Mouse (Mus musculus): ENCODE results near the gene Atp2b4. TPM values are rescaled to one million over a fixed set of nuclear protein-coding genes. Genes with fewer than 3 reads are reported as not detected.
A peak's percentile ranks its signal among the peaks of the same experiment; 100 is the strongest.

Gene Atp2b4
- polyA plus RNA-seq, 1 experiment from 2014 or later: 8.5 TPM

- no peaks in the 10 kb centered on the region for H3K36me3 ChIP-seq
- H3K4me2 ChIP-seq: no peak overlapping the region
- no peak overlapping the region for H3K4me3 ChIP-seq (replicated peaks)
- H3K9ac ChIP-seq: no peak overlapping the region
- 0 out of 2 replicates have a peak, but pooled peaks cover 15% of the 10 kb centered on the region for H3K27me3 ChIP-seq
- 84% methylated on average over 6 of the region's 6 CpGs for WGBS
- no peak for ATAC-seq (replicated peaks; ENCODE audit: low FRiP score)
- H3K4me1 ChIP-seq: peaks cover 31% of the 10 kb centered on the region
- H3K9me3 ChIP-seq (replicated peaks): no peaks in the 10 kb centered on the region
- H3K27ac ChIP-seq: no peak overlapping the region
These were observed 59.7 kb downstream of the Atp2b4 start for GRCm38 (mm10) chr1:133741171-133741570.

DNA sequence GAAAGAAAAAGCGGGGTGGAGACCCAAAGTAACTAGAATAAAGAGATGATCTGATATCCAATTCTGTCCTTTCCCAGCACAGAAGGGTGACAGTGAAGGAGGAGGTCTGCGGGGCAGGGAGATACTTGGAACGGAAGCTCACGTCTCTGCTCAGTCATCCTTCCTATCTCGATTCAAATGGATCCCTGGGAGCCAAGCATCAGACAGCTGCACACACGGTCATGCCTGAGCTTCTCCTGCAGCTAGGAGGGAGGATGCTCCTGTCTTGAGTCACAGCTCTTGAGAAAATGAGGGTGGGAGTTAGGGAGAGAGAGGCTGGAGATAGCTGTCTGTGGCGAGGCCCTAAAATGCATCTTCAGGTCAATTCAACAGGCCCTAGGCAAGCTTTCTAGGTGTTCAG lies 64.2 kb downstream of the Atp2b4 start:
- ATAC-seq (replicated peaks; ENCODE audit: low FRiP score): no peak; the same call in 1 of the 2 replicates
- H3K27ac ChIP-seq: no peak overlapping the region
- H3K9ac ChIP-seq: no peak overlapping the region
- H3K36me3 ChIP-seq: peaks cover 1% of the 10 kb centered on the region; the same call in 1 of the 2 replicates
- 61% methylated on average over 7 of the region's 7 CpGs for WGBS
- H3K4me2 ChIP-seq: no peak overlapping the region
- peaks cover 15% of the 10 kb centered on the region for H3K27me3 ChIP-seq
- peaks cover 34% of the 10 kb centered on the region for H3K4me1 ChIP-seq
- H3K4me3 ChIP-seq (replicated peaks): no peak overlapping the region
- no peaks in the 10 kb centered on the region for H3K9me3 ChIP-seq (replicated peaks)

DNA sequence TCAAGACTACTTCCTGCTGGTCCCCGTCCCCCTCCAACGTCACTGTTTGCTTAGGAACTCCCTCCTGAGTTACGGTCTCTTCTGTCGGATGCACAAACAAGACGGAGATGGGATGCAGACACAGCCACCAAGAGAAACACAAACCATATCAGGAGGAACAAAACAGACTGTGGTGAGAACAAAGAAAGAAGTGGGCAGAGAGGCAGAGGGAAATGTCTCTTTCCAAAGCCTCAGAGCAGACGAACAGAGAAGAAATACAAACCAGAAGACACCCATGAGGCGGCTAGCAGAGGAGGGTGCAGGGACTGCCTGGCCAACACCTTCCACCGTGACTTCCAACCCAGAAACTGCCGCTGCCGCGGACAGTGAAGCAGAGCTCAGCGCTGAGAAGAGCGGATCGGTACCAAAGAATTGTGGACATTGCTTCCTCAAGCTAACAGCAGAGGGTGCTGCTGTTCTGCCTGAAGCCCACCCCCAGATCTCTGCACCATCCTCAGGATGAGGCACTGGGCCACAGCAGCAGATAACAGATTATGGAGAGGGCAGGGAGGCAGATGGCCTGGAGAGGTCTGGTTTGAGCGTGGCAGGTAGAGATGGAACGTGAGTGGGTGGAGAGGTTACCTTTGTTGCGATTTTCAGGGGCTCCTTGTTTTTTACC lies 64.7 kb downstream of the Atp2b4 start:
- Histone ChIP-seq H3K4me1 (peaks cover 29% of the 10 kb centered on the region), H3K36me3 (peaks cover 6% of the 10 kb centered on the region; the same call in 1 of the 2 replicates), H3K27me3 (peaks cover 11% of the 10 kb centered on the region), H3K4me3 (replicated peaks) (peak overlapping the region; percentile 39), H3K27ac (no peak overlapping the region), H3K9me3 (replicated peaks) (no peaks in the 10 kb centered on the region), H3K4me2 (peak overlapping the region; percentile 61), H3K9ac (peak overlapping the region; percentile 34; the same call in 1 of the 2 replicates)
- 8% methylated on average over 17 of the region's 17 CpGs for WGBS
- ATAC-seq (replicated peaks; ENCODE audit: low FRiP score): peak; percentile 73

GRCm38 (mm10) chr1:133732814-133733213 lies 68.0 kb downstream of the Atp2b4 start:
- Histone ChIP-seq H3K4me2 (no peak overlapping the region), H3K36me3 (peaks cover 27% of the 10 kb centered on the region), H3K9me3 (replicated peaks) (no peaks in the 10 kb centered on the region), H3K4me3 (replicated peaks) (no peak overlapping the region), H3K9ac (no peak overlapping the region), H3K4me1 (peaks cover 27% of the 10 kb centered on the region), H3K27ac (no peak overlapping the region), H3K27me3 (peaks cover 10% of the 10 kb centered on the region)
- WGBS: 27% methylated on average over 11 of the region's 11 CpGs
- ATAC-seq (replicated peaks; ENCODE audit: low FRiP score): no peak

DNA sequence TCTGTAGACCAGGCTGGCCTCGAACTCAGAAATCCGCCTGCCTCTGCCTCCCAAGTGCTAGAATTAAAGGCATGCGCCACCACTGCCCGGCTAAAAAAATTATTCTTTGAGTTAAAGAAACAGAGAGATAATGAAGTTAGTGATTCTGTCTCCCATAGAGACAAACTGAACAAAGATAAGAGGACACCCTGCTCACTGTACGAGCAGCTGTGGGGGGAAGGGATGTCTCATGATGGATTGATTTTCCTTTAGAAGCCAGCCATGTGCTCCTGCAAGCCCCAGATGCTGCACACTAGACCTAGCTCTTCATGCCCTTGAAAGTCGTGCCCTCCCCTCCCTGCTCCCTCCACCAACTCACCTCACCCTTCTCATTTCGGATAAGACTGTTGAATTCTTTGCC lies 72.5 kb downstream of the Atp2b4 start:
- H3K36me3 ChIP-seq: peaks cover 35% of the 10 kb centered on the region
- H3K4me1 ChIP-seq: peaks cover 8% of the 10 kb centered on the region
- 77% methylated on average over 7 of the region's 7 CpGs for WGBS
- no peaks in the 10 kb centered on the region; the same call in 1 of the 2 replicates for H3K27me3 ChIP-seq
- no peak for ATAC-seq (replicated peaks; ENCODE audit: low FRiP score)
- H3K4me2 ChIP-seq: no peak overlapping the region
- H3K9ac ChIP-seq: no peak overlapping the region
- H3K4me3 ChIP-seq (replicated peaks): no peak overlapping the region
- no peak overlapping the region for H3K27ac ChIP-seq
- H3K9me3 ChIP-seq (replicated peaks): no peaks in the 10 kb centered on the region

GRCm38 (mm10) chr1:133720342-133720741 lies 80.5 kb downstream of the Atp2b4 start:
- Histone ChIP-seq H3K4me1 (no peaks in the 10 kb centered on the region), H3K9ac (no peak overlapping the region), H3K27me3 (no peaks in the 10 kb centered on the region), H3K4me2 (no peak overlapping the region), H3K36me3 (peaks cover 7% of the 10 kb centered on the region; the same call in 1 of the 2 replicates), H3K9me3 (replicated peaks) (no peaks in the 10 kb centered on the region), H3K27ac (no peak overlapping the region), H3K4me3 (replicated peaks) (no peak overlapping the region)
- ATAC-seq (replicated peaks; ENCODE audit: low FRiP score): no peak
- 90% methylated on average over 7 of the region's 7 CpGs for WGBS

- no peak overlapping the region for H3K27ac ChIP-seq
- WGBS: 87% methylated on average over 8 of the region's 8 CpGs
These were observed 82.1 kb downstream of the Atp2b4 start for GRCm38 (mm10) chr1:133718786-133719185.

DNA sequence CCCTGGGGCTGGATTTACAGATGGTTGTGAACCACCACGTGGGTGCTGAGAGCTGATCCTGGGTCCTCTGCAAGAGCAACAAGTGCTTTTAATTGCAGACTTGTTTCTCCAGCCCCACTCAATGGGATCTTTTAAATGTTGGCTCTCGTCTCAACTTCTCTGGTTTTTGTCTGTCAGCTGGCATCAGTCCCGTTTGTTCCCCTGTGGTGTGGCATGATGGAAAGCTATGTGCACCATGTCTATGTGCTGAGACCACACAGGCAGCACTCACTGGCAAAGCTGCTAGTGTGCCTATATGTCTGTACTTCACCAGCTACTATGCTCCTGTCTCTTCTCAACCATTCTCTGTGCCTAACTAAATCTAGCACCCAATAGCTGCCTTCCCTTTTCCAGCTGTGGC lies 82.5 kb downstream of the Atp2b4 start:
- Histone ChIP-seq H3K36me3 (peaks cover 12% of the 10 kb centered on the region), H3K27ac (no peak overlapping the region), H3K27me3 (no peaks in the 10 kb centered on the region), H3K9me3 (replicated peaks) (no peaks in the 10 kb centered on the region), H3K9ac (no peak overlapping the region), H3K4me2 (no peak overlapping the region), H3K4me3 (replicated peaks) (no peak overlapping the region), H3K4me1 (peaks cover 5% of the 10 kb centered on the region)
- no peak for ATAC-seq (replicated peaks; ENCODE audit: low FRiP score)
- 82% methylated on average over 3 of the region's 3 CpGs for WGBS

More at GRCm38 (mm10) chr1:133718786-133719185, 82.1 kb downstream of the Atp2b4 start:
- H3K9ac ChIP-seq: no peak overlapping the region
- H3K4me2 ChIP-seq: no peak overlapping the region
- peaks cover 12% of the 10 kb centered on the region for H3K36me3 ChIP-seq
- no peaks in the 10 kb centered on the region for H3K27me3 ChIP-seq
- no peak for ATAC-seq (replicated peaks; ENCODE audit: low FRiP score)
- H3K9me3 ChIP-seq (replicated peaks): no peaks in the 10 kb centered on the region
- H3K4me3 ChIP-seq (replicated peaks): no peak overlapping the region
- H3K4me1 ChIP-seq: 0 out of 2 replicates have a peak, but pooled peaks cover 3% of the 10 kb centered on the region

GRCm38 (mm10) chr1:133716464-133716863 lies 84.4 kb downstream of the Atp2b4 start:
- Histone ChIP-seq H3K4me3 (replicated peaks) (no peak overlapping the region), H3K4me1 (peaks cover 21% of the 10 kb centered on the region), H3K9ac (no peak overlapping the region), H3K4me2 (no peak overlapping the region), H3K9me3 (replicated peaks) (no peaks in the 10 kb centered on the region), H3K27ac (no peak overlapping the region), H3K27me3 (no peaks in the 10 kb centered on the region), H3K36me3 (peaks cover 12% of the 10 kb centered on the region)
- 29% methylated on average over 7 of the region's 7 CpGs for WGBS
- ATAC-seq (replicated peaks; ENCODE audit: low FRiP score): no peak

GRCm38 (mm10) chr1:133715191-133715590 lies 85.7 kb downstream of the Atp2b4 start:
- Histone ChIP-seq H3K4me2 (no peak overlapping the region), H3K27me3 (no peaks in the 10 kb centered on the region), H3K27ac (no peak overlapping the region), H3K36me3 (peaks cover 12% of the 10 kb centered on the region), H3K4me3 (replicated peaks) (no peak overlapping the region), H3K9me3 (replicated peaks) (no peaks in the 10 kb centered on the region), H3K9ac (no peak overlapping the region), H3K4me1 (peaks cover 30% of the 10 kb centered on the region)
- WGBS: 53% methylated on average over 1 of the region's 1 CpGs
- no peak for ATAC-seq (replicated peaks; ENCODE audit: low FRiP score)

DNA sequence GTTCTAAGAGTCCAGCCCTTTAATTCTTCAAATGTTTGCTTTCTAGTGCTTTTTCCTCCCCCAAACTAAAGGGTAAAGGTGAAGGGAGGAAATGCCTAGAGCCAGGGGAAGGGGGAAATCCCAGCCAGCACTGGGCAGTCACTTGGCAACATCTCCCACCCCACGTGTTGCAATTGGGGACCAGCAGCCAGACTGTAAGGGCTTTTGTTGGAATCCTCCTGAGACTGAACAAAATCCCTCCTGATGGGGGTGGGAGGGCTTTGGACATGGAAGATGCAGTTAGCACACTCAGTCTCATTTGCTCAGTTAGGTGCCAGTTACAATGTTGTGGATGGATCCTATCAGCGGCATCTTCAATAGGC lies 87.9 kb downstream of the Atp2b4 start:
- Histone ChIP-seq H3K4me3 (replicated peaks) (no peak overlapping the region), H3K27ac (peak overlapping the region; percentile 7; the same call in 1 of the 2 replicates), H3K9me3 (replicated peaks) (no peaks in the 10 kb centered on the region), H3K27me3 (no peaks in the 10 kb centered on the region), H3K4me1 (peaks cover 35% of the 10 kb centered on the region), H3K9ac (no peak overlapping the region), H3K4me2 (no peak overlapping the region), H3K36me3 (peaks cover 5% of the 10 kb centered on the region)
- ATAC-seq (replicated peaks; ENCODE audit: low FRiP score): no peak
- 46% methylated on average over 2 of the region's 2 CpGs for WGBS

- WGBS: 58% methylated on average over 12 of the region's 12 CpGs
- Histone ChIP-seq H3K4me1 (peaks cover 38% of the 10 kb centered on the region), H3K27me3 (no peaks in the 10 kb centered on the region), H3K27ac (peak overlapping the region; percentile 7; the same call in 1 of the 2 replicates), H3K9me3 (replicated peaks) (no peaks in the 10 kb centered on the region), H3K9ac (no peak overlapping the region), H3K4me3 (replicated peaks) (no peak overlapping the region), H3K4me2 (no peak overlapping the region), H3K36me3 (peaks cover 5% of the 10 kb centered on the region)
- ATAC-seq (replicated peaks; ENCODE audit: low FRiP score): no peak
These were observed 88.4 kb downstream of the Atp2b4 start for GRCm38 (mm10) chr1:133712288-133713008.
